Mouse (Mus musculus): ENCODE data around the gene Sesn3.

DNA sequence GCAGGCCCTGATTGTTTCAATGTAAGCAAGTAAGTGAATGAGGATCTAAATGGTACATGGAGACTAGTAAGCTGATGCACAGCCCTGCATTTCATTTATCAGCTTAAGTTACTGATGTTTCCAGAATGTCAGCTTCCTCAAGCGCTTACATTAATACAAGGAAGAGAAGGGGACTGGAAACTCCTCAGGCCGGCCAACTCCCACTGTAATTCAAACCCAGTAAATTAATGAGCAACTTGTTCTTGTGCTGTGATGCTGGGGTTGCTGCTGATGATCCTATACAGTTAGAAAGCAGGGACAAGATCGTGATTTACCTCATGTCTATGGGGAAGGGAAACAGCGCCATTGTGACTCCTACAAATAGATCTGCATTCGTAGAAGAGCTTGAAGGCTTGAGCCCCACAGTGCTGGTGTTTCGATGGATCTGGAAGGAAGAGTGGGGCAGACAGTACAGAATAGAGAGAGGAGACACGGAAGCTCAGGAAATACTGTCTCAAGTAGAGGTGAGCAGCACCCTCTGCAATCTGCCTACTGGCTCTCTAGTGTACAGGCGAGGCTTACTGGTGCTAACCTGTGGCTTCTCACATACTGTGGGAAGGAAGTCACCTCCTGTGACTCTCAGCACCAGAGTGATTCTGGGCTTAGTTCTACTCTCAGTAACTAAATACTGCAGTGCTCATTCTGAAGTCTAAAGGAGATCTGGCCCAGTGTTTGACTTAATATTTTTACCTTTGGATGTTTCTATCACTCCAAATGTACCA lies 21.0 kb downstream of the Sesn3 start:
- TF ChIP-seq CTCF (conservative IDR thresholded peaks at IDR 0.05 in 1 of 2, IDR thresholded peaks at IDR 0.05 in 1 of 2; ENCODE audit: low read depth in 2 of 2, low read length in 2 of 2) (no peak), SMC3 (IDR thresholded peaks at IDR 0.05; ENCODE audit: low read depth, low read length) (no peak), MYC (IDR thresholded peaks at IDR 0.05; ENCODE audit: low read depth, low read length) (no peak), POLR2A (IDR thresholded peaks at IDR 0.05; ENCODE audit: low read depth, low read length) (no peak), EP300 (IDR thresholded peaks at IDR 0.05; ENCODE audit: low read length) (no peak), MAX (IDR thresholded peaks at IDR 0.05; ENCODE audit: low read length) (no peak), MAFK (IDR thresholded peaks at IDR 0.05; ENCODE audit: insufficient replicate concordance, low read length) (no peak), E2F4 (IDR thresholded peaks at IDR 0.05; ENCODE audit: insufficient replicate concordance, low read depth, low read length) (no peak), PAX5 (IDR thresholded peaks at IDR 0.05; ENCODE audit: low read length) (no peak), USF1 (IDR thresholded peaks at IDR 0.05; ENCODE audit: low read depth, low read length) (no peak), TBP (conservative IDR thresholded peaks at IDR 0.05; ENCODE audit: low read depth, low read length) (no peak), BHLHE40 (IDR thresholded peaks at IDR 0.05; ENCODE audit: low read depth, low read length) (no peak)

Data from CH12.LX (cell line).